Mouse (Mus musculus): ENCODE results near the gene Rab4a. TPM values are rescaled to one million over a fixed set of nuclear protein-coding genes. Genes with fewer than 3 reads are reported as not detected.

Rab4a gene
- 104 TPM in 2 replicates for polyA plus RNA-seq (2015; fragmentation: Nextera tagmentation; extraction: Ambion mirVana)

GRCm38 (mm10) chr8:123805718-123806373, at the start of gene Rab4a:
Gene Rab4a (plus strand): TSS chr8:123805985.
- under 1% methylated on average over 47 of the region's 48 CpGs for WGBS

DNA sequence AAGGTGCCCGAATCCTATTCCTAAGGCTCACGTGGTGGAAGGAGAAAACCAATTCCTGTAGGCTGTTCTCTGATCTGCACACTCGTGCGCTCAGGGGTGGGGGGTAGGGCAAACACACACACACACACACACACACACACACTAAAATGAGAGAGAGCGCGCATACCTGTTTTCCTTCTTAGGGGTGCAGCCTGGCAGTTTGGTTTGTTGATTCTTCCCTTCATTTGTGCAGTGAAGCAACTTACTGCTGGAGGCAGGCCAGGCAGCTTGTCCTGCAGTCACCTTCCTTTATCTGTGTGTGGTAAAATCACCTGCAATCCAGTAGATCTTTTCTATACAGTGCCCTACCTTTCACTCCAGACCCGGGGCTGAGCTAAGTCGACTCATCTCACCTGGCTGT, 48.9 kb upstream of the Rab4a start:
- TF ChIP-seq CTCF (IDR thresholded peaks at IDR 0.05; ENCODE audit: low read depth): no peak
- no peak for ATAC-seq
- 49% methylated on average over 8 of the region's 8 CpGs for WGBS
- H3K27ac ChIP-seq (ENCODE audit: low read depth, low read length): no peak overlapping the region
- H3K4me3 ChIP-seq (ENCODE audit: low read depth, low read length): no peak overlapping the region
- H3K27me3 ChIP-seq (replicated peaks; ENCODE audit: control insufficient read depth, insufficient read depth, low read length): no peaks in the 10 kb centered on the region
- H3K9ac ChIP-seq (ENCODE audit: low read depth, low read length): no peak overlapping the region
- no peak overlapping the region for H3K4me2 ChIP-seq (replicated peaks; ENCODE audit: low read depth)
- H3K36me3 ChIP-seq (ENCODE audit: control insufficient read depth, insufficient read depth): no peaks in the 10 kb centered on the region; the same call in 1 of the 2 replicates
- 0 out of 2 replicates have a peak, but pooled peaks cover 9% of the 10 kb centered on the region for H3K4me1 ChIP-seq (replicated peaks; ENCODE audit: control insufficient read depth, insufficient read depth, low read length)
- H3K9me3 ChIP-seq (ENCODE audit: control insufficient read depth): no peaks in the 10 kb centered on the region

More at GRCm38 (mm10) chr8:123805718-123806373, at the start of gene Rab4a:
- Histone ChIP-seq H3K27me3 (replicated peaks; ENCODE audit: control insufficient read depth, insufficient read depth, low read length) (no peaks in the 10 kb centered on the region), H3K9ac (ENCODE audit: low read depth, low read length) (peak within 1 kb of the TSS; percentile 95), H3K4me2 (replicated peaks; ENCODE audit: low read depth) (peak within 1 kb of the TSS; percentile 84), H3K36me3 (ENCODE audit: control insufficient read depth, insufficient read depth) (peaks cover 4% of the 10 kb centered on the region; the same call in 1 of the 2 replicates), H3K4me3 (ENCODE audit: low read depth, low read length) (peak within 1 kb of the TSS; percentile 93), H3K4me1 (replicated peaks; ENCODE audit: control insufficient read depth, insufficient read depth, low read length) (peaks cover 9% of the 10 kb centered on the region), H3K27ac (ENCODE audit: low read depth, low read length) (peak within 1 kb of the TSS; percentile 96), H3K9me3 (ENCODE audit: control insufficient read depth) (no peaks in the 10 kb centered on the region)
- TF ChIP-seq CTCF (IDR thresholded peaks at IDR 0.05; ENCODE audit: low read depth): no peak
- ATAC-seq: peak; percentile 78

GRCm38 (mm10) chr8:123758935-123759334, 46.9 kb upstream of the Rab4a start:
- TF ChIP-seq CTCF (IDR thresholded peaks at IDR 0.05; ENCODE audit: low read depth): no peak
- no peaks in the 10 kb centered on the region for H3K27me3 ChIP-seq (replicated peaks; ENCODE audit: control insufficient read depth, insufficient read depth, low read length)
- H3K9me3 ChIP-seq (ENCODE audit: control insufficient read depth): no peaks in the 10 kb centered on the region
- H3K36me3 ChIP-seq (ENCODE audit: control insufficient read depth, insufficient read depth): no peaks in the 10 kb centered on the region; the same call in 1 of the 2 replicates
- no peak overlapping the region for H3K4me3 ChIP-seq (ENCODE audit: low read depth, low read length)
- no peak for ATAC-seq
- no peak overlapping the region for H3K4me2 ChIP-seq (replicated peaks; ENCODE audit: low read depth)
- peaks cover 12% of the 10 kb centered on the region for H3K4me1 ChIP-seq (replicated peaks; ENCODE audit: control insufficient read depth, insufficient read depth, low read length)
- H3K27ac ChIP-seq (ENCODE audit: low read depth, low read length): no peak overlapping the region
- H3K9ac ChIP-seq (ENCODE audit: low read depth, low read length): no peak overlapping the region
- 86% methylated on average over 1 of the region's 1 CpGs for WGBS

DNA sequence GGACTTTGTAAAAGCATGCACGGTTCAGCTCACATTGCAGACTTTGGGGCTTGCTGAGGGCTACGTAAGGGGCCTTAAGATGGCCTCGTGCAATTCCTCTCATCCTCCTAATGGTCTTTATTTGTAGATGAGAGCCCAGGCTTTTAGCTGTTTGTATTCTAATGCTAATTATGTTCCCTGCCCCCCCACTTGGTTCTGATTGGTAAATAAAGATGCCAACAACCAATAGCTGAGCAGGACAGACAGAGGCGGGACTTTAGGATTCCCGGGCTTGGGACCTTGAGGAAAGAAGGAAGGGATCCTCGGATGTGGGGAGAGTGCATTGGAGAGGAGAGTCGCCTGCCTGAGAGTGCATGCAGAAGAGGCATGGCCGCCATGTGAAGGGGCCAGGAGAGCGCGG, 45.9 kb upstream of the Rab4a start:
- no peak overlapping the region for H3K9ac ChIP-seq (ENCODE audit: low read depth, low read length)
- 23% methylated on average over 10 of the region's 10 CpGs for WGBS
- ATAC-seq: peak; percentile 66
- peak overlapping the region; percentile 48 for H3K4me2 ChIP-seq (replicated peaks; ENCODE audit: low read depth)
- H3K27me3 ChIP-seq (replicated peaks; ENCODE audit: control insufficient read depth, insufficient read depth, low read length): no peaks in the 10 kb centered on the region
- H3K36me3 ChIP-seq (ENCODE audit: control insufficient read depth, insufficient read depth): no peaks in the 10 kb centered on the region; the same call in 1 of the 2 replicates
- H3K4me3 ChIP-seq (ENCODE audit: low read depth, low read length): no peak overlapping the region
- no peak for TF ChIP-seq CTCF (IDR thresholded peaks at IDR 0.05; ENCODE audit: low read depth)
- H3K27ac ChIP-seq (ENCODE audit: low read depth, low read length): no peak overlapping the region; the same call in 1 of the 2 replicates
- H3K9me3 ChIP-seq (ENCODE audit: control insufficient read depth): no peaks in the 10 kb centered on the region
- peaks cover 16% of the 10 kb centered on the region for H3K4me1 ChIP-seq (replicated peaks; ENCODE audit: control insufficient read depth, insufficient read depth, low read length)

GRCm38 (mm10) chr8:123760579-123760978, 45.2 kb upstream of the Rab4a start:
- peak; percentile 75 for ATAC-seq

DNA sequence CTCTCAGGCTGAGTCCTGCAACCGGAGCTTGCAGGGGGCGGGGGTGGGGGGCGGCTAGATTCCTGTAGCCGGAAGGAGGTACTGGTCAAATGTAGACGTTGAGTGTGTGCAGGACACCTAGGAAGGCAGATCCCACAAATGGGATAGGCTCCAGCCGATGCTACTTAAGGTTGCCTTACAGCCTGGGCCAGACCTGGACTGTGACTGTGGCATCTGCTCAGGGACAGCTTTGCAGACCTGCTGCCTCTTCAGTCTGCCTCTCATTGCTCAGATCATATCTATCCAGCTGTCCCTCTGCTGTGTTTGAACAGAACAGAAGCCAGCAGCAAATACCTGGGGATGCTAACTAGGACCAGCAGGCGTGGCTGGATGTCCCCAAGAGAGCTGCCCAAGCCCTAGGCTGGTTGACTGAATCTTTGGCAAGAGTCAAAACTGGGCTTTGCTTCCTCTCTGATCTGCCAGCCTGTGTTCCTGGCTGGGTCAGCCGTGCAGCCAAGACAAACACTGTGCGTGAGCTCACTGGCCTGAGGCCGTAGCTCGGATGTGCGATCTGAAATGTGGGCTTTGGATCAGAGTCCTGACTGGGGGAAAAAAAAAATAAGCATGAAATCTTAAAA, 44.4 kb upstream of the Rab4a start:
- Histone ChIP-seq H3K27ac (ENCODE audit: low read depth, low read length) (no peak overlapping the region), H3K36me3 (ENCODE audit: control insufficient read depth, insufficient read depth) (no peaks in the 10 kb centered on the region), H3K27me3 (replicated peaks; ENCODE audit: control insufficient read depth, insufficient read depth, low read length) (no peaks in the 10 kb centered on the region), H3K9me3 (ENCODE audit: control insufficient read depth) (no peaks in the 10 kb centered on the region), H3K4me1 (replicated peaks; ENCODE audit: control insufficient read depth, insufficient read depth, low read length) (peaks cover 16% of the 10 kb centered on the region), H3K4me2 (replicated peaks; ENCODE audit: low read depth) (no peak overlapping the region), H3K9ac (ENCODE audit: low read depth, low read length) (no peak overlapping the region), H3K4me3 (ENCODE audit: low read depth, low read length) (no peak overlapping the region)
- no peak for TF ChIP-seq CTCF (IDR thresholded peaks at IDR 0.05; ENCODE audit: low read depth)
- ATAC-seq: no peak
- 44% methylated on average over 12 of the region's 12 CpGs for WGBS

More at GRCm38 (mm10) chr8:123760579-123760978, 45.2 kb upstream of the Rab4a start:
- WGBS: 39% methylated on average over 5 of the region's 5 CpGs
- Histone ChIP-seq H3K27ac (ENCODE audit: low read depth, low read length) (no peak overlapping the region; the same call in none of the 2 replicates), H3K9me3 (ENCODE audit: control insufficient read depth) (no peaks in the 10 kb centered on the region), H3K4me3 (ENCODE audit: low read depth, low read length) (no peak overlapping the region), H3K27me3 (replicated peaks; ENCODE audit: control insufficient read depth, insufficient read depth, low read length) (no peaks in the 10 kb centered on the region), H3K36me3 (ENCODE audit: control insufficient read depth, insufficient read depth) (no peaks in the 10 kb centered on the region; the same call in 1 of the 2 replicates), H3K9ac (ENCODE audit: low read depth, low read length) (no peak overlapping the region), H3K4me1 (replicated peaks; ENCODE audit: control insufficient read depth, insufficient read depth, low read length) (peaks cover 16% of the 10 kb centered on the region), H3K4me2 (replicated peaks; ENCODE audit: low read depth) (peak overlapping the region; percentile 48)
- TF ChIP-seq CTCF (IDR thresholded peaks at IDR 0.05; ENCODE audit: low read depth): no peak
